Mouse (Mus musculus) myocyte (in vitro differentiated cells): ENCODE measurements at regions not wholly inside any gene's neighbourhood (a gene's known extent, or its start where the extent isn't known, plus 50 kb on each side); places are given as distances from the start of the nearest gene placed in this dataset.

ENCODE experiments used
- H3K27me3 ChIP-seq: one replicate; pipeline ENCODE4 v1.6.1; 2011; ENCODE audit not compliant: control insufficient read depth, insufficient read depth, insufficient read length
- H3K36me3 ChIP-seq: one replicate; pipeline ENCODE4 v1.6.1; 2011; ENCODE audit not compliant: control insufficient read depth, insufficient read depth
- H3K4me2 ChIP-seq: one replicate; pipeline ENCODE4 v1.6.1; 2011; ENCODE audit warnings: low read depth, control low read depth
- H3K4me3 ChIP-seq: one replicate; pipeline ENCODE4 v1.5.1; 2011; ENCODE audit warnings: mild to moderate bottlenecking, control low read depth, moderate library complexity
- H3K79me2 ChIP-seq: one replicate; pipeline ENCODE4 v1.6.1; 2011; ENCODE audit not compliant: control insufficient read depth, insufficient read depth
- H3ac ChIP-seq: one replicate; pipeline ENCODE4 v1.6.1; 2011; ENCODE audit not compliant: control insufficient read depth, insufficient read length
- CEBPB ChIP-seq: IDR thresholded peaks from 2 replicates; pipeline ENCODE4 v1.6.1; 2011; ENCODE audit warnings: mild to moderate bottlenecking, moderate library complexity; ENCODE audit not compliant: poor library complexity, insufficient read depth, severe bottlenecking
- E2F4 ChIP-seq: IDR thresholded peaks from one replicate; pipeline ENCODE4 v1.6.1; 2011; ENCODE audit warnings: mild to moderate bottlenecking, control low read depth, moderate library complexity; ENCODE audit not compliant: insufficient read depth
- MAX ChIP-seq: IDR thresholded peaks from one replicate; pipeline ENCODE4 v1.6.1; 2011; ENCODE audit warnings: low read depth, mild to moderate bottlenecking, control low read depth
- MYOD1 ChIP-seq, 3 experiments: IDR thresholded peaks; one replicate each; pipeline ENCODE4 v1.6.1; 2011; ENCODE audit warnings: control low read depth in 2 of 3, low read depth in 2 of 3, mild to moderate bottlenecking in 2 of 3, moderate library complexity in 1 of 3; ENCODE audit not compliant: insufficient read length in 2 of 3, control insufficient read depth in 1 of 3
- MYOG ChIP-seq, 3 experiments: IDR thresholded peaks; one replicate each; pipeline ENCODE4 v1.6.1; 2011; ENCODE audit warnings: control low read depth in 2 of 3, low read depth in 2 of 3, mild to moderate bottlenecking in 2 of 3; ENCODE audit not compliant: insufficient read length in 2 of 3, control insufficient read depth in 1 of 3, insufficient read depth in 1 of 3
- POLR2A ChIP-seq: IDR thresholded peaks from one replicate; pipeline ENCODE4 v1.6.1; 2011; ENCODE audit warnings: low read depth, mild to moderate bottlenecking, control low read depth, moderate library complexity; ENCODE audit not compliant: insufficient read length
- POLR2AphosphoS2 ChIP-seq: IDR thresholded peaks from one replicate; pipeline ENCODE4 v1.6.1; 2011; ENCODE audit warnings: low read depth, control low read depth; ENCODE audit not compliant: insufficient read length
- REST ChIP-seq: IDR thresholded peaks from one replicate; pipeline ENCODE4 v1.6.1; 2011; ENCODE audit warnings: mild to moderate bottlenecking, control low read depth, moderate library complexity; ENCODE audit not compliant: insufficient read depth, insufficient read length
- SRF ChIP-seq: IDR thresholded peaks from one replicate; pipeline ENCODE4 v1.6.1; 2011; ENCODE audit warnings: low read depth; ENCODE audit not compliant: control insufficient read depth, insufficient read length
- TCF12 ChIP-seq: IDR thresholded peaks from one replicate; pipeline ENCODE4 v1.6.1; 2011; ENCODE audit warnings: mild to moderate bottlenecking, control low read depth; ENCODE audit not compliant: poor library complexity, insufficient read depth, severe bottlenecking
- TCF3 ChIP-seq: IDR thresholded peaks from one replicate; pipeline ENCODE4 v1.6.1; 2011; ENCODE audit warnings: low read depth, control low read depth; ENCODE audit not compliant: insufficient read length
- USF1 ChIP-seq: IDR thresholded peaks from one replicate; pipeline ENCODE4 v1.6.1; 2011; ENCODE audit warnings: low read depth, mild to moderate bottlenecking, control low read depth, moderate library complexity

DNA sequence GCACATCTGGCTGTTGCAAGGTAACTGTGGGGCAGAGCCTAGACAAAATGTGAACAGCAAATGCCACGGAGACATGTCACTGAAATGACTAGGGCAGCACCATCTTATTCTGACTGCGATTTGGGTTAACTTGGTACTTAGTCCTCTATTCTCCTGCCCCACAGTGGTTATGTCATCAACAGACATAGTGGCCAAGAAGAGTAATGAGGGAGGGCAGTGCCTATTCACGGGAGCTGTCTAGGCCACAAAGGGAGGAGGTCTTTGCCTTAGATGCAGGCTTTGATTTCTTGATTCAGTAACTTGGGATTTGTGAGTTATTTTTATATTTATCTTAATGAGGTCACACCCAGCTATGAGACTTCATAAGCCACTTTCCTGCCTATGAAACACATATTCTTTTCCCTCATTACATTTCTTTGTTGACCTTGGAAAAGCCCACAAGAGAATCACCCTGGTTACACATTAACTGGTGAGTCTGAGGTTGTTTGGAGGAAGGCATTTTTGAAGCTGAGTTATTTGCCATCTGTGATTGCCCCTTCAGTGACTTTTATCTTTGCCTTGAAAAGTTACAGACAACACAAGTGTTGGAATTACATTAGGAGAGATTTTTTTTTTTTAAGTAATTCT lies 255.2 kb upstream of the Gpc5 start:
- Histone ChIP-seq H3K4me3 (no peak overlapping the region), H3K79me2 (no peaks in the 10 kb centered on the region), H3ac (no peak overlapping the region), H3K4me2 (no peak overlapping the region), H3K27me3 (no peaks in the 10 kb centered on the region), H3K36me3 (no peaks in the 10 kb centered on the region)
- TF ChIP-seq E2F4 (no peak), CEBPB (no peak), TCF12 (no peak), MAX (no peak), MYOG (IDR thresholded peaks at IDR 0.05; ENCODE audit: control insufficient read depth in 1 of 3, insufficient read depth in 1 of 3, insufficient read length in 2 of 3, low read depth in 2 of 3) (no peak)

DNA sequence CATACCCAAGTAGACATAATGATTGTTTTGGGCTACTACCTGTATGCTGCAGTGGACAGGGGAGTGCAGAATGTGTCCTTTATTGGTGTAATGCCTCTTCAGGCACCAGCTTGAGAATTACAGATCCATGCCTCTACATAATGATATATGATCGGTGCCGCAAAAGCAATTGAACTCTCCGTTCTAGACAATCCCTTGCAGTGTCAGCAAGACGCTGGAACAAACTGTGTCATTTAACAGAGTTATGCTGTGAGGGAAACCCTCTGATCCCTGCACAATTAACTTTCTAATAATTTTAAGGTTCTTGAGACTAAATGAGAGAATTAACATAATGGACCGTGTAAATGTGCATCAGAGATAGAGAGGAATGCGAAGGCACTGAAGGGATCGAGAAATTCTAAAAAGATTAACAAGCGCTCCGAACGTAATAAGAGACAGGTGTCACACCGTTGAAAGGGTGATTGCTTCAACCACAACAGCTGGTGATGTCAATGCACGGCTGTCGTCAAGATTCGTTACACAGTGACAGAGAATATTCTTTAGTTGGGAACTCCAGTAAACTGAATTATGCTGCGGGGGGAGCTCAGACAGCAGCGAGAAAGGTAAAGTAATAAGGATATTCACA lies 254.3 kb upstream of the Gpc5 start:
- TF ChIP-seq TCF12 = no peak
- TF ChIP-seq TCF3 = no peak
- no peak for TF ChIP-seq POLR2A
- TF ChIP-seq MYOG (IDR thresholded peaks at IDR 0.05; ENCODE audit: control insufficient read depth in 1 of 3, insufficient read depth in 1 of 3, insufficient read length in 2 of 3, low read depth in 2 of 3) = no peak
- no peak for TF ChIP-seq SRF
- TF ChIP-seq E2F4 = no peak
- TF ChIP-seq POLR2AphosphoS2 = no peak
- TF ChIP-seq USF1 = no peak
- no peak for TF ChIP-seq CEBPB
- no peak for TF ChIP-seq MAX
- TF ChIP-seq REST = no peak
- TF ChIP-seq MYOD1 (IDR thresholded peaks at IDR 0.05; ENCODE audit: control insufficient read depth in 1 of 3, insufficient read length in 2 of 3, low read depth in 2 of 3) = no peak
- Histone ChIP-seq H3K36me3 (no peaks in the 10 kb centered on the region), H3K27me3 (no peaks in the 10 kb centered on the region), H3ac (no peak overlapping the region), H3K79me2 (no peaks in the 10 kb centered on the region), H3K4me2 (no peak overlapping the region), H3K4me3 (no peak overlapping the region)

DNA sequence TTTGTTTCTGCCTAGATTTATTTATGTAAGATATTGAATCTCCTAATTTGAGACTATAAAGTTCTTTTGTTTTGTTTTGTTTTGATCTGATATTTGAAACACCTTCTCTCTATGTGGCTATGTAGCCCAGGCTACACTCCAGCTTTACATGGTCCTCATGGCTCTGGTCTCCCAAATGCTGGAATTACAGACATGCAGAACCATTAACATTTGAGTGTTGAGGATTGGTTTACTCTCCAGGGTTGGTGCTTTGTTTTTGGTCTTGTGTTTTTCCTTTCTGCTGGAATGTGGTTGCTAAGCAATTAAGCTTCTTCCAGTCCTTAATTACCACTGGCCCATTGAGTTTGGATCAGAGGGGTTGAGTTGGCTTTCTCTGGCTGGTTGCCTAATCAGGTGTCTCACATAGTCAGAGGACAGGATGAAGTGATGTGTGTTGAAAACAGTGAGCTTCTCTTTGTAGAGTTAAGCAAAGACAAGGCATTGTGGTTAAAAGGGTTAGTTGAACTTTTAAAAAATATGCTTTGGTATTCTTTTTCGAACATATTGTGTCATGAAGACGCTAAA lies 252.6 kb upstream of the Gpc5 start:
- no peak for TF ChIP-seq POLR2A
- no peak for TF ChIP-seq MYOD1 (IDR thresholded peaks at IDR 0.05; ENCODE audit: control insufficient read depth in 1 of 3, insufficient read length in 2 of 3, low read depth in 2 of 3)
- TF ChIP-seq CEBPB = no peak
- Histone ChIP-seq H3K27me3 (no peaks in the 10 kb centered on the region), H3K4me2 (no peak overlapping the region), H3ac (no peak overlapping the region), H3K79me2 (no peaks in the 10 kb centered on the region), H3K36me3 (no peaks in the 10 kb centered on the region), H3K4me3 (no peak overlapping the region)

DNA sequence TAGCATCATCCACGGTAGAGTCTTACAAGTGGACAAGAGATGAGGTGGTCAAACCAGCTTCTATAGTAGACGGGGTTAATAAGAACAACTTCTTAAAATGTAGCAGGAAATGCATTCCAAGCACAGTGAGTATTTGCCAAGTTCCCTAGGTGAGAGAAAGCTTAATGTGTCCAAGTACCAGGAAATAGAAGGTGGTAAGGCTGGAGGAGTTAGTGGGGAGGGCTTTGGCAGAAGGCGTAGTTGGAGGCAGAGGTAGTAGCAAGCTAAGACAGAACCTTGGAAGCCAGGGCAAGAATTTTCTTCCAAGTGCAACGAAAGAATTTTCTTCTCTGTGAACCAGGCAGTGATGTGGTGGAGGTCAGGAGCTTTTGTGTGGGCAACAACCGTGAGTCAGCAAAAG lies 251.2 kb upstream of the Gpc5 start:
- H3ac ChIP-seq = no peak overlapping the region
- no peaks in the 10 kb centered on the region for H3K79me2 ChIP-seq
- TF ChIP-seq POLR2AphosphoS2 (no peak), TCF3 (no peak), POLR2A (no peak), TCF12 (no peak), SRF (no peak), REST (no peak), CEBPB (no peak), MYOG (IDR thresholded peaks at IDR 0.05; ENCODE audit: control insufficient read depth in 1 of 3, insufficient read depth in 1 of 3, insufficient read length in 2 of 3, low read depth in 2 of 3) (no peak), MYOD1 (IDR thresholded peaks at IDR 0.05; ENCODE audit: control insufficient read depth in 1 of 3, insufficient read length in 2 of 3, low read depth in 2 of 3) (no peak)
- no peaks in the 10 kb centered on the region for H3K36me3 ChIP-seq
- no peak overlapping the region for H3K4me2 ChIP-seq
- no peaks in the 10 kb centered on the region for H3K27me3 ChIP-seq
- no peak overlapping the region for H3K4me3 ChIP-seq

GRCm38 (mm10) chr14:114841552-114841951 lies 250.5 kb upstream of the Gpc5 start:
- TF ChIP-seq REST = no peak
- TF ChIP-seq USF1 = no peak
- TF ChIP-seq POLR2A = no peak
- TF ChIP-seq CEBPB = no peak
- TF ChIP-seq SRF = no peak
- TF ChIP-seq TCF3 = no peak
- TF ChIP-seq MYOD1 (IDR thresholded peaks at IDR 0.05; ENCODE audit: control insufficient read depth in 1 of 3, insufficient read length in 2 of 3, low read depth in 2 of 3) = no peak
- no peak for TF ChIP-seq TCF12
- no peak for TF ChIP-seq E2F4
- no peak for TF ChIP-seq POLR2AphosphoS2
- TF ChIP-seq MYOG (IDR thresholded peaks at IDR 0.05; ENCODE audit: control insufficient read depth in 1 of 3, insufficient read depth in 1 of 3, insufficient read length in 2 of 3, low read depth in 2 of 3) = no peak
- no peak for TF ChIP-seq MAX
- no peak overlapping the region for H3K4me3 ChIP-seq

More at GRCm38 (mm10) chr14:114841552-114841951, 250.5 kb upstream of the Gpc5 start:
- Histone ChIP-seq H3K36me3 (no peaks in the 10 kb centered on the region), H3K4me2 (no peak overlapping the region), H3K27me3 (no peaks in the 10 kb centered on the region), H3ac (no peak overlapping the region), H3K79me2 (no peaks in the 10 kb centered on the region)
